Mouse (Mus musculus) lung, adult 2 months (tissue): ENCODE results near the gene Jtb.

Source experiments
- CTCF ChIP-seq: fragments of 200-500 bp; IDR thresholded peaks from 2 replicates; pipeline ENCODE4 v1.5.1; 2011; ENCODE audit warnings: mild to moderate bottlenecking, low read length, control low read depth; ENCODE audit not compliant: insufficient read depth
- POLR2A ChIP-seq: fragments of 200-500 bp; IDR thresholded peaks from 2 replicates; pipeline ENCODE4 v1.6.1; 2011; ENCODE audit warnings: low read depth, mild to moderate bottlenecking, control low read depth, low read length, borderline replicate concordance; ENCODE audit errors: extremely low read depth

- no peak for TF ChIP-seq POLR2A
- no peak for TF ChIP-seq CTCF
These were observed 25.5 kb downstream of the Jtb start for GRCm38 (mm10) chr3:90256731-90257530.
